Mouse (Mus musculus) testis, postnatal 14 days (tissue): Measurements from ENCODE around the gene Ltbp1.

Experiments
- DNase-seq: peaks from one replicate; pipeline ENCODE4 v3.0.0; 2021; ENCODE audit warnings: low spot score

The Ltbp1 gene

GRCm38 (mm10) chr17:75440619-75441018 is 435.3 kb downstream of the Ltbp1 start:
- DNase-seq = no peak

GRCm38 (mm10) chr17:75441260-75441830 is 436.0 kb downstream of the Ltbp1 start:
- DNase-seq = no peak
